In the genomic region with DNA sequence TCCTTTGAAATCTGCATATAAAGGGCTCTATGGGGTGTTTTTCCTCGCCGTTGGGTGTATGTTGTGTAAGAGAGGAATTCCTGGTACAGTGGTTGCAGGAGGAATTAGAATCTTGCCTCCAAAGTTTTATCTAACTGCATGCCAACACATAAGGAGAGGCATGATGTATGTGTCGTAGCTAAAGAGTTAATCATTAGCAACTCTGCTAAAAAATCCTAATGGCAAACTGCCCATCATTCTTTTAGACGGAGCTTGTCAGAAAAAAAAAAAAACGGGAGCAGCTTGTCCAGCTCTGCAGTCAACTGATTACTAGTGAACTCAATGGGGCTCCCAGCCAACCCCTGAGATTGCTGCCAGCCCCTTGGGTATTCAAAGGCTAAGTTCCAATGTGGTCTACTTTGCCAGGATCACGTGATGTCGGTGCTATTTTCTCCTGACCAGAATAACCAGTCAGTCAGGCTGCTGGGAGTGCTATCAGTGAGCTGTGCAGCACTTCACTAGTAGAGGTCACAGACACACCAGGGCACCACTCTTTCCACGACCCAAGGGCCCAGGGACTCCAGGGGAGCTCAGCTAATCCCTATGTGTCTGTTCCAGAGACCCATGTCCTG, we compare ENCODE assay signal across 8 mouse cellular contexts.
DNase-seq lines count a peak whose midpoint lies in the region; ATAC-seq and TF ChIP-seq lines count a peak whose summit lies in the region.

No protein-coding gene starts in this region.

- ATAC-seq in cerebellum, adult (ENCODE audit: insufficient number of reproducible peaks, low FRiP score, low TSS enrichment): peak; percentile 92
- peak; percentile 94 for ATAC-seq in stomach, embryonic 16.5 days (ENCODE audit: insufficient read depth, low FRiP score)

- no peaks in the 10 kb centered on the region for H3K9me3 ChIP-seq in ES-E14 (ENCODE audit: control insufficient read depth, insufficient read depth, low read depth, low read length)
- no peaks in the 10 kb centered on the region for H3K9me3 ChIP-seq in stomach, embryonic 16.5 days (replicated peaks; ENCODE audit: control insufficient read depth, low read length)

- H3K4me3 ChIP-seq in ES-E14 (ENCODE audit: insufficient read depth in 1 of 2, low read depth in 1 of 2, low read length in 2 of 2, poor library complexity in 1 of 2, severe bottlenecking in 1 of 2): no peak overlapping the region
- no peak overlapping the region for H3K4me3 ChIP-seq in stomach, embryonic 16.5 days (replicated peaks; ENCODE audit: low read length)

- H3K27me3 ChIP-seq in stomach, embryonic 16.5 days (ENCODE audit: control insufficient read depth, insufficient read depth, low read length): no peaks in the 10 kb centered on the region

- no peak overlapping the region; the same call in 1 of the 2 replicates for H3K9ac ChIP-seq in ES-E14 (ENCODE audit: insufficient read depth, low read depth, low read length, poor library complexity, severe bottlenecking)
- peak overlapping the region; percentile 51; the same call in 1 of the 2 replicates for H3K9ac ChIP-seq in stomach, embryonic 16.5 days (ENCODE audit: low read length)

- H3K4me2 ChIP-seq in stomach, embryonic 16.5 days (ENCODE audit: low read depth, low read length): peak overlapping the region; percentile 26

- no peaks in the 10 kb centered on the region for H3K36me3 ChIP-seq in ES-E14 (ENCODE audit: control insufficient read depth, insufficient read depth, low read length, poor library complexity, severe bottlenecking)
- H3K36me3 ChIP-seq in stomach, embryonic 16.5 days (ENCODE audit: control insufficient read depth, insufficient read depth, low read length): no peaks in the 10 kb centered on the region

- DNase-seq in ES-E14 (ENCODE audit: low read depth, low spot score): no peak
- peak; percentile 63 to 70 for DNase-seq in frontal cortex, postnatal 10 days (ENCODE audit: low spot score in 2 of 2)
- DNase-seq in heart, postnatal 4 days: peak; percentile 96
- peak; percentile 65 for DNase-seq in layer of hippocampus, adult 9-10 months (ENCODE audit: low spot score)
- DNase-seq in lung, postnatal 14 days: peak; percentile 90
- DNase-seq in B cell, adult 2 months: no peak

- in situ Hi-C loops in ES-E14 (cut with MboI; ENCODE audit: low sequenced_read_pairs in 2 of 2, unreplicated experiment in 2 of 2): no loop called here

- WGBS in stomach, embryonic 16.5 days: 9% methylated on average over 8 of the region's 8 CpGs

- H3K27ac ChIP-seq in ES-E14 (ENCODE audit: insufficient read depth, low read depth, low read length, poor library complexity, severe bottlenecking): 0 out of 2 replicates have a peak overlapping the region, but pooled peaks have one; percentile 51
- H3K27ac ChIP-seq in stomach, embryonic 16.5 days (ENCODE audit: low read length): peak overlapping the region; percentile 90

- H3K4me1 ChIP-seq in ES-E14 (ENCODE audit: control insufficient read depth in 2 of 2, insufficient read depth in 2 of 2, low read length in 2 of 2, poor library complexity in 1 of 2): peaks cover 8% of the 10 kb centered on the region in 2 experiments; a peak in 3 of 4 replicates
- peaks cover 59% of the 10 kb centered on the region for H3K4me1 ChIP-seq in stomach, embryonic 16.5 days (ENCODE audit: control insufficient read depth, insufficient read depth, low read length)

TF ChIP-seq in ES-E14, 5 proteins besides CTCF, POLR2A, EP300 and RAD21:
- TF ChIP-seq HCFC1 (IDR thresholded peaks at IDR 0.05; ENCODE audit: borderline replicate concordance, insufficient read depth, low read length) (no peak), CHD2 (IDR thresholded peaks at IDR 0.05; ENCODE audit: low read depth, low read length) (no peak), ZNF384 (IDR thresholded peaks at IDR 0.05; ENCODE audit: low read depth, low read length) (peak; percentile 63)

Comparison
In these comparisons a context has a peak if more than half of its experiments do, and no peak if none do; other contexts are left out.
1. DNase-seq: peak in frontal cortex, postnatal 10 days (2 of 2), heart, postnatal 4 days (single experiment), layer of hippocampus, adult 9-10 months (single experiment) and lung, postnatal 14 days (single experiment); none in ES-E14 (single experiment) and B cell, adult 2 months (0 of 2).